Mouse (Mus musculus): ENCODE measurements around the gene Cdh26. TPM values are rescaled to one million over a fixed set of nuclear protein-coding genes. Genes with fewer than 3 reads are reported as not detected.

Cdh26 gene
- 0.18 TPM in 1 of 2 replicates, not detected in the other for polyA plus RNA-seq (2016; fragmentation: Nextera tagmentation; extraction: Ambion mirVana)

DNA sequence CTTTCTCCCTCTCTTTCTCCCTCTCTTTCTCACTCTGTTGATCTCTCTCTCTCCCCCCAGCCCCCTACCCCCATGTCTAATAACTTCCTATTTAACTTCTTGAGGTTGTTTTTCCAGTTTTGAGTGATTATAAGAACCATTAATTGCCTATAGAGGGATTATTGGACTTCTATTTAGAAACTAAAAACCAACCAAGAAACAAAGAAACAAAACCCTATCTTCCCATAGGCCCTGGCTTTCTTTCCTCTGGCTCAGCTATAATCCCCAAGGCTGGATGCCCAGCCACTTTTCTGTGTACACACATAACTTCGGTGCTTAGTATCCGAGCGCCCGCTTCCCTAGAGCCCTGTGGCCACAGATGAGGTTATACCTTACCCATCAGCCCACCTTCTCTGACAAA is at the start of gene Cdh26:
Cdh26 (plus strand) TSS at position 301 of the 400 bp plus-strand sequence.
- H3K27me3 ChIP-seq: no peaks in the 10 kb centered on the region
- ATAC-seq (ENCODE audit: low FRiP score, low read depth): no peak
- 0 out of 2 replicates have a peak, but pooled peaks cover 3% of the 10 kb centered on the region for H3K4me1 ChIP-seq
- no peak within 1 kb of the TSS for H3K9ac ChIP-seq (replicated peaks)
- no peak within 1 kb of the TSS for H3K4me3 ChIP-seq
- 82% methylated on average over 4 of the region's 4 CpGs for WGBS
- H3K4me2 ChIP-seq (replicated peaks): no peak within 1 kb of the TSS
- no peaks in the 10 kb centered on the region for H3K36me3 ChIP-seq
- H3K27ac ChIP-seq (replicated peaks): no peak within 1 kb of the TSS
- no peaks in the 10 kb centered on the region for H3K9me3 ChIP-seq

DNA sequence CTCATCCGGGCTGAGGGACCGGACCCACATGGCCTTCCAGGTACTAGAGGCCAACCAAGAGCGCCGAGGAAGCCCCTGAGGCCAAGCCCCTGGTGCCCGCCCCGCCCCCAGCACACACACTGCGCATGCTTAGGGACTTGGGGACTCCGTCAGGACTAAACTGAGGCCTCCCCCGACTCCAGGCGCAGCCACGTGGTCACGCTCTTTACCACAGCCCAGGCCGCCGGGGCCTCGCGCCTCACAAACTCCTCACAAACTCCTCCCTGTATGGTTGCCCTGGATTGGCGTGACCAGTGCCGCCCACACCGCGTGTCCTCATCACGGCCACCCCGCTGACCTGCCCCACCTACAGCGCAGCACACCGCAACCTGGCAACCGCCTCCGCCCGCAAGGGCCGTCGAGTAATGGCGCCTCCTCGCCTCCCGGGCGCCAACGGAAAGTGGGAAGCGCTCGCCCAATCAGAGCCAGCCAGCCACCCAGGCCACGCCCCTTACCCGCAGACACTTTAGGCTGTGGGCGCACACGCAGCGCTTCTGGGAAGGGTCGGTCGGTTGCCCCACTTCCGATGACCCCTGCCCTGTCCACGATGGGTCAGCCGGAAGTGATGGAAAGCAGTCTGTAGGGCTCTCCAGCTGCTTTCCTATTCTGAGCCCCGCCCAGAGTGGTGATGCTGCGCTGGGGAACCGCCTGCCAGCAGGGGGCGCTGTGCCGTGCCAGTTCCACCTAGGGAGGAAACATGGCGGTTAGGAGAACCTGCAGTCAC is 23.1 kb upstream of the Cdh26 start, which contains the start of gene Sycp2:
Sycp2 (minus strand) TSS at position 633 of the 763 bp plus-strand sequence.
- H3K4me1 ChIP-seq: no peaks in the 10 kb centered on the region
- no peaks in the 10 kb centered on the region for H3K36me3 ChIP-seq
- H3K4me2 ChIP-seq (replicated peaks): no peak within 1 kb of the TSS
- ATAC-seq (ENCODE audit: low FRiP score, low read depth): peak; percentile 49
- no peak within 1 kb of the TSS for H3K4me3 ChIP-seq
- H3K9ac ChIP-seq (replicated peaks): no peak within 1 kb of the TSS
- H3K27me3 ChIP-seq: peaks cover 6% of the 10 kb centered on the region; the same call in 1 of the 2 replicates
- 83% methylated on average over 51 of the region's 52 CpGs for WGBS
- H3K27ac ChIP-seq (replicated peaks): no peak within 1 kb of the TSS
- peaks cover 3% of the 10 kb centered on the region; the same call in 1 of the 2 replicates for H3K9me3 ChIP-seq

DNA sequence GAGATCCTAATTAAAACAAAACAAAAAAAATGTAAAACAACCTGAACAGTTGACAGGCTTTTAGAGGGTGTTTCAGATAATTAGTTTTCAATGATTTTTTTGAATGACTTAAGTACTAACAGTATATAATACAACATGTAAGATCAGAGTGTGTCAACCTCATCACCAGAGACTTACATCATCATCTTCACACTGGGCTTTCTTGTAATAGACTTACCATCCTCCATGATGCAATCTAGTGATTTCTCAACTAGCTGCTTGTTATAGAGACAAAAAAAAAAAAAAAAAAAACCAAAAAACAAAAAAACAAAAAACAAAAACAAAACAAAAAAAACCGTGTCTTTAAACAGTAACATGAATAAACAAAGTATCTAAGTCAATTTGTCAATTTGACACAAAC is 21.3 kb upstream of the Cdh26 start:
- H3K9me3 ChIP-seq: peaks cover 3% of the 10 kb centered on the region; the same call in 1 of the 2 replicates
- H3K27ac ChIP-seq (replicated peaks): no peak overlapping the region
- H3K27me3 ChIP-seq: peaks cover 24% of the 10 kb centered on the region
- 57% methylated on average over 1 of the region's 1 CpGs for WGBS
- no peak overlapping the region for H3K4me2 ChIP-seq (replicated peaks)
- H3K4me1 ChIP-seq: peaks cover 7% of the 10 kb centered on the region
- H3K9ac ChIP-seq (replicated peaks): no peak overlapping the region
- no peak for ATAC-seq (ENCODE audit: low FRiP score, low read depth)
- no peak overlapping the region for H3K4me3 ChIP-seq
- no peaks in the 10 kb centered on the region for H3K36me3 ChIP-seq

DNA sequence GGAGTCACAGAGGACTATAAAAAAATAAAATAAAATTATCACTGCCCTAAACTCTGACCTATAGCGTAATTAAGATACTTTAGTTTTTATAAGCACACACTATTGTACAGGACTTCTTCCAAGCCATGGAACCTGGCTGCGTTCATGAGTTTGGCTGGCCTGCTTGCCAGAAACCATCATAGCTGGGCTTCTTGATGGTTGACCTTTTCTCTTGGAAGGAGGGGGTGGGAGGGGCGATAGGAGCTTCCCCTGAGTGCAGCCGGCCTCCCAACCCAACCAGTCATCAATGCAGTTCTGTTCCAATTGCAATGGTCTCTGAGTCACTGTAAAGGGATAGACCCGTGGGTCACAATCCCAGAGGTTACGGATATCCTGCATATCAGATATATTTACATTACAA is 20.0 kb upstream of the Cdh26 start:
- peaks cover 3% of the 10 kb centered on the region; the same call in 1 of the 2 replicates for H3K9me3 ChIP-seq
- H3K4me1 ChIP-seq: peaks cover 15% of the 10 kb centered on the region
- peaks cover 34% of the 10 kb centered on the region for H3K27me3 ChIP-seq
- no peak overlapping the region for H3K4me3 ChIP-seq
- WGBS: 79% methylated on average over 6 of the region's 6 CpGs
- H3K9ac ChIP-seq (replicated peaks): no peak overlapping the region
- H3K36me3 ChIP-seq: no peaks in the 10 kb centered on the region
- H3K27ac ChIP-seq (replicated peaks): no peak overlapping the region
- ATAC-seq (ENCODE audit: low FRiP score, low read depth): no peak
- H3K4me2 ChIP-seq (replicated peaks): no peak overlapping the region

DNA sequence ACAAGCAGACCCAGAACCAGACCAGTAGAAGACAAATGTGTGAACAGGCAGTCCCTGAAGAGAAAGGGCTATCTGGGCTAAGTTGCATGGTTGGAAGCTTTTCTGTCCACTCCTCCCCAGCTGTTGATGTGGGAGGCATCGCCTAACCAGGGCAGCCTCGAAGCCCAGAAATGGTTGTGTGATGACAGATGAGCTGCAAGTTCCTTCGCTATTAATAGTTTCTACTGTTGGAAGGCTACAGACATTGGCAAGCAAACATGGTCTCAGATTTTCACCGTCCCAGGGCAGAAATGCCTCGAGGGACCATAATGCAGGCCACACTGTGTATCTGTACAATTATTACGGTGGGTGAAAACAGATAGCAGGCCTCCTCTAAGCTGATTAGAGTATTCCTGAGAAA is 17.7 kb upstream of the Cdh26 start:
- Histone ChIP-seq H3K27me3 (peaks cover 50% of the 10 kb centered on the region), H3K36me3 (no peaks in the 10 kb centered on the region), H3K9ac (replicated peaks) (no peak overlapping the region), H3K4me1 (peaks cover 15% of the 10 kb centered on the region), H3K4me3 (no peak overlapping the region), H3K27ac (replicated peaks) (no peak overlapping the region), H3K9me3 (no peaks in the 10 kb centered on the region; the same call in 1 of the 2 replicates), H3K4me2 (replicated peaks) (no peak overlapping the region)
- WGBS: 83% methylated on average over 6 of the region's 6 CpGs
- ATAC-seq (ENCODE audit: low FRiP score, low read depth): no peak

DNA sequence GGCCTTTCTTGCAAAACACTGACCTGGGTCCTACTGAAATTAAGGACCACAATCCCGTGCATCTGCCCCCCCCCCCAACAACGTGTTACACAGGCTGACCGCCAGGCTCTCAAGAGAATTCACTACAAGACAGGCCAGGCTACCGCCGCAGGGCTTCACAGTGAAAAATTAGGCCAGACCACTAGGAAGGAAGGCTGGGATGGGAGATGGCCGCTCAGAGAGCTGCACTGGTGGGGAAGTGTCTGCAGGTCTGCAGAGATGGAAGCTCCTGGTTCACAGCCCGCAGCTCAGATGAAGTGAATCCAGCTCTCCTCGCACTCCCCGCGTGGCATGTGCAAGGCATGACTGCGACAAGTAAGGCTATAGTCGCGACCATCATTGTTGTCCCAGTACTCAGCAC is 17.2 kb upstream of the Cdh26 start:
- Histone ChIP-seq H3K9ac (replicated peaks) (no peak overlapping the region), H3K4me3 (no peak overlapping the region), H3K4me2 (replicated peaks) (peak overlapping the region; percentile 88; the same call in 1 of the 2 replicates), H3K4me1 (peaks cover 15% of the 10 kb centered on the region), H3K36me3 (no peaks in the 10 kb centered on the region), H3K27me3 (peaks cover 50% of the 10 kb centered on the region), H3K9me3 (no peaks in the 10 kb centered on the region; the same call in 1 of the 2 replicates), H3K27ac (replicated peaks) (no peak overlapping the region)
- WGBS: 70% methylated on average over 13 of the region's 13 CpGs
- ATAC-seq (ENCODE audit: low FRiP score, low read depth): no peak; the same call in 1 of the 2 replicates

DNA sequence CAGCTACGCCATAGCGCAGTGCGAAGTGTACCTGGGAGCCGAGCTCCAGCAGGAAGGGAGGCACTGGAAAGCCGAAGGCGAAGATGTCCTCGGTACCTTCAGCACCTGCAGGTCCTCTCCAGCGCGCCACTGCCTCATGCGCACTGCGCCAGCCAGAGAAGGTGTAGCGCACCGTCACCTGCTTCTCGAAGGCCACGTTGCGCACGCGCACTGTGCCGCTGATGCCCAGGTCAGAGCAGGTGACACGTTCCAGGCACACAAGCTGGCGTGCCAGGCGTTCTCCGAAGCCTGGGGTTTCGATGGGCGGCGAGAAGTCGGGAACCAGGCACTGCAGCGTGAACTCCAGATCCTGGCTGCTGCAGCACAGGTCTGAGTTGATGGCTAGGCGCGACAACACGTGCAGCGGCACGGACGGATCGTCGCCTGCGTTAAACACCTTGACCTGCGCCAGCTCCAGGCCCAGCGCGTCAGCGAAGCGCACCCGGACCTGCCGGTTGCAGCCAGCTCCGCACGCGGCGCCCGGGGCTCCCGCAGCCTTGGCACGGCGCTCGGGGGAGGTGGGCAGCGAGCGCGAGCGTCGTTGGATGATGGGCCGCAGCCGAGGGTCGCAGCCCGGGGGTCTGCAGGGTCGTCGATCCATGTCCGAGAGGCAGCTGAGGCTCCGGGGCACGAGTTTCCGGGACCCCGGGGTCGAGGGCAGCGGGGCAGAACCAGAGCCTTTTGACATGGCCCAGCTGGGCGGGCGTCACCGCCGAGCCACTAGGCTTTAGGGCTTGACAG is 16.7 kb upstream of the Cdh26 start:
- Histone ChIP-seq H3K4me3 (peak overlapping the region; percentile 56), H3K4me2 (replicated peaks) (peak overlapping the region; percentile 88), H3K9ac (replicated peaks) (peak overlapping the region; percentile 59), H3K9me3 (no peaks in the 10 kb centered on the region; the same call in 1 of the 2 replicates), H3K27ac (replicated peaks) (no peak overlapping the region), H3K36me3 (no peaks in the 10 kb centered on the region), H3K4me1 (peaks cover 15% of the 10 kb centered on the region), H3K27me3 (peaks cover 50% of the 10 kb centered on the region)
- WGBS: 21% methylated on average over 60 of the region's 75 CpGs
- peak; percentile 24 for ATAC-seq (ENCODE audit: low FRiP score, low read depth)

DNA sequence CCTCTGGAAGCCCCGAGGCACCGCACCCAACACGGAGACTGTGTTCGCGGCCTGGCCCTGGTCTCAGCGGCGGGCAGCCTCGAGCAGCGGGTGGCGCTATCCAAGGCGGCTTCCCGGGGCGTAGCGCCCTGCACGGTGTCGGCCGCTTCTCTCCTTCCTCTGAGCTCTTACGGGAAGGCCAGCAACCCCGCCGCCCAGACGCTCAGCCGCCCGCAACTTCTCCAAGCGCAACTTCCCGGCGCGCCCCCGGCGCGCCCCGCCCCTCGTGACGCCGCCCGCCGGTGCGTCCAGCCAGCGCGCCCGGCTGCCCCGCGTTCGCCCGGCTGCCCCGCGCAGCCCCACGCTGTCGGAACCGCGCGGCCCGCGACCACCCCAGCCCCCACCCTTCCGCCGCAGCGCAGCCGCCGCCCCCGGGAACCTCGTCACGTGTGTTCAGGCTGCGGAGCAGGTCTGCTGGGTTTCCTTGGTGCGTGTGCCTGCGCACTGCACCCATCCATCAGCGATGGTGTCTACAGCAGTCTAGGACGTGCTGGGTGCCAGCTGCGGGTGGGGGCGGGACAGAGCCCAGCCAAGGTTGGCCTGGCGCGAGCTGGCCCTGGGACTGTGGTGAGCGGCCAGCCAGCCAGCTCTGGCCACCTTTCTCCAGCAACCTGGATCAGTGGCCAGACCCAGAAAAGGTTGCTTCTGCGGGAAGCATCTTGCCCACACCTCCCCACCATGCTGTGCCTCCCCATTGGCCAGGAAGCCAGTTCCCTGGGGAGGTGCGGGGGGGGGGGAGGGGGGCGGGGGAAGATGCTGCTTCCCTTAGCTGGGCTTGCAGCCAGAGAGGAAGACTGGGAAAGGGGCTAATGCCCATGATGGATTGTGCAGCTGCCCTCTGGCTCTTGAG is 15.8 kb upstream of the Cdh26 start, which contains the start of the genes Ppp1r3d and Fam217b:
Ppp1r3d (minus strand) TSS at position 212 of the 889 bp plus-strand sequence.
Fam217b (plus strand) TSS at position 264 of the 889 bp plus-strand sequence.
- ATAC-seq (ENCODE audit: low FRiP score, low read depth): peak; percentile 84
- Histone ChIP-seq H3K27ac (replicated peaks) (peak within 1 kb of the TSS; percentile 27), H3K4me1 (peaks cover 15% of the 10 kb centered on the region), H3K4me3 (peak within 1 kb of the TSS; percentile 56), H3K4me2 (replicated peaks) (peak within 1 kb of the TSS; percentile 88), H3K36me3 (no peaks in the 10 kb centered on the region), H3K9ac (replicated peaks) (peak within 1 kb of the TSS; percentile 59), H3K27me3 (peaks cover 50% of the 10 kb centered on the region), H3K9me3 (no peaks in the 10 kb centered on the region; the same call in 1 of the 2 replicates)
- WGBS: under 1% methylated on average over 55 of the region's 74 CpGs

DNA sequence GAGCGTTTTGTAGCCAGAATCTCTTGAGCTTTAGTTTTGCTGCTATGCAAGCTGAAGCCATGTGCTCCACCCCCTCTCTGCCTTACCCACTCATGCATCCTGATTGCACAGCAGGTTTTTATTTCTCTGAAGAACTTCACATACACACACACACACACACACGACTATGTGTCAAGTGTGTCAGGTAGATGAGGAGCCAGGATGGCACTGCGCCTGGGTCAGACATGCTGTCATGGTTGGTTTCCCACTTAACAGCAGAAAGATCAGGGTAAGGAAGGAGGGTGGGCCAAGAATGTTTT is 15.2 kb upstream of the Cdh26 start:
- ATAC-seq (ENCODE audit: low FRiP score, low read depth): peak; percentile 16; the same call in 1 of the 2 replicates
- peak overlapping the region; percentile 56 for H3K4me3 ChIP-seq
- peaks cover 50% of the 10 kb centered on the region for H3K27me3 ChIP-seq
- H3K27ac ChIP-seq (replicated peaks): peak overlapping the region; percentile 27; the same call in 1 of the 2 replicates
- peak overlapping the region; percentile 88 for H3K4me2 ChIP-seq (replicated peaks)
- no peaks in the 10 kb centered on the region for H3K36me3 ChIP-seq
- 38% methylated on average over 3 of the region's 3 CpGs for WGBS
- peak overlapping the region; percentile 59; the same call in 1 of the 2 replicates for H3K9ac ChIP-seq (replicated peaks)
- peaks cover 15% of the 10 kb centered on the region for H3K4me1 ChIP-seq
- no peaks in the 10 kb centered on the region; the same call in 1 of the 2 replicates for H3K9me3 ChIP-seq

DNA sequence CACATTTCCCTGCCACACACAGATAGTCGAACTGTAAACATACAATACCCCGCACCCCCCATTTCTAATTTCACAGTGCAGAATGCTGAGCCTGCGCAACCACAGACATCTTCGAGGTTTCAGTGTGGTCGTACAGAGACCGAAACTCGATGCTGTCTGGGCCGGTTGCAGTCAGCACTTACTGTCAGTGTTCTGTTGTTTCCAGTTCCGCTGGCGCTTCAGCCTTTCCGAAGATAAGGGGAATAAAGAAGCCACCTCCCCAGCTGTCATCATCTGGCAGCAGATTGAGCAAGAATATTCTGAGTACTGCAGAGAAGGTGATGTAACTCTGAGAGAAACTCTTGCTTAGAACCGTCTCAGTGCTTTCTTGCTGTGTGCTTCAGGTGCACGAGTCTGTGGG is 13.9 kb upstream of the Cdh26 start:
- Histone ChIP-seq H3K9ac (replicated peaks) (no peak overlapping the region), H3K4me3 (no peak overlapping the region), H3K4me1 (peaks cover 15% of the 10 kb centered on the region), H3K4me2 (replicated peaks) (no peak overlapping the region), H3K27ac (replicated peaks) (no peak overlapping the region), H3K36me3 (no peaks in the 10 kb centered on the region), H3K27me3 (peaks cover 49% of the 10 kb centered on the region), H3K9me3 (no peaks in the 10 kb centered on the region; the same call in 1 of the 2 replicates)
- no peak for ATAC-seq (ENCODE audit: low FRiP score, low read depth)
- 81% methylated on average over 13 of the region's 13 CpGs for WGBS

DNA sequence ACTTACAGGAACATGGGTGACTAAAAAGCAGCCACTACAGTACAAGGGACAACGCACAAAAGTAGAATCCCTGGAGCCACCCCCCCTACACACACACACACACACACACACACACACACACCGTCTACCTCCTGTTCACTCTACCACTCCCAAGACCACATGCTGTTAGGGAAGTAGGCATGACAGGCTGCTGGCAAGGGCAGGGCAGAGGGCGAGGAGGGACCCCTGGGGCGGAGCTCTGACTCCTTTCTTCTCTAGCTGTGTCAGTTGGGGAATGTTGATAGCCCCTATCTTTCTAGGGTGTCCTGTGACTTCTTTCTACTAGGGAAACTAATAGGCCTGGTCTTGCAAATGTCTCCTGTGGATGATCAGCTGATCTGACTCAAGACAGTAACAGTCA is 13.4 kb upstream of the Cdh26 start:
- 65% methylated on average over 4 of the region's 4 CpGs for WGBS
- Histone ChIP-seq H3K9ac (replicated peaks) (no peak overlapping the region), H3K27ac (replicated peaks) (no peak overlapping the region), H3K4me1 (peaks cover 15% of the 10 kb centered on the region), H3K9me3 (no peaks in the 10 kb centered on the region; the same call in 1 of the 2 replicates), H3K4me2 (replicated peaks) (no peak overlapping the region), H3K36me3 (no peaks in the 10 kb centered on the region), H3K4me3 (no peak overlapping the region), H3K27me3 (peaks cover 44% of the 10 kb centered on the region)
- no peak for ATAC-seq (ENCODE audit: low FRiP score, low read depth)

Measured in midbrain, embryonic 12.5 days (tissue).